Mouse (Mus musculus) cortical plate, adult 2 months (tissue): ENCODE data around the gene Hoxa5. TPM values are rescaled to one million over a fixed set of nuclear protein-coding genes. Genes with fewer than 3 reads are reported as not detected.

ENCODE experiments used
- H3K27ac ChIP-seq: fragments of 200-500 bp; 2 replicates; pipeline ENCODE4 v1.5.1; 2012; ENCODE audit warnings: low read length, control low read depth, inconsistent platforms; ENCODE audit not compliant: insufficient read depth
- H3K4me1 ChIP-seq: fragments of 200-500 bp; 2 replicates; pipeline ENCODE4 v1.6.1; 2011; ENCODE audit warnings: low read length; ENCODE audit not compliant: control insufficient read depth, insufficient read depth
- H3K4me3 ChIP-seq: fragments of 200-500 bp; 2 replicates; pipeline ENCODE4 v1.5.1; 2011; ENCODE audit warnings: mild to moderate bottlenecking, low read length, control low read depth; ENCODE audit not compliant: insufficient read depth
- CTCF ChIP-seq: fragments of 200-500 bp; IDR thresholded peaks from 2 replicates; pipeline ENCODE4 v1.5.1; 2011; ENCODE audit warnings: mild to moderate bottlenecking, control low read depth, low read length; ENCODE audit not compliant: insufficient read depth; ENCODE audit errors: extremely low read depth
- POLR2A ChIP-seq: fragments of 200-500 bp; IDR thresholded peaks from 2 replicates; pipeline ENCODE4 v1.6.1; 2011; ENCODE audit warnings: mild to moderate bottlenecking, low read length, control low read depth; ENCODE audit not compliant: insufficient read depth; ENCODE audit errors: extremely low read depth
- polyA plus RNA-seq: library from polyadenylated mRNA; depleted of rRNA; stranded (reverse); fragments of >200 nt; gene quantifications from 2 replicates; pipeline ENCODE4 v1.2.3, GENCODE M21; 2012

The Hoxa5 gene
- polyA plus RNA-seq, 1 experiment = not detected

- Histone ChIP-seq H3K27ac (no peak overlapping the region), H3K4me1 (no peaks in the 10 kb centered on the region), H3K4me3 (no peak overlapping the region)
- TF ChIP-seq POLR2A = no peak
- TF ChIP-seq CTCF = no peak
Observed at GRCm38 (mm10) chr6:52247766-52248637, 43.6 kb upstream of the Hoxa5 start.

GRCm38 (mm10) chr6:52246916-52247315, 42.5 kb upstream of the Hoxa5 start:
- Histone ChIP-seq H3K27ac (no peak overlapping the region), H3K4me3 (no peak overlapping the region), H3K4me1 (no peaks in the 10 kb centered on the region)
- TF ChIP-seq POLR2A (no peak), CTCF (no peak)

GRCm38 (mm10) chr6:52246403-52246803, 42.0 kb upstream of the Hoxa5 start:
- H3K4me3 ChIP-seq = no peak overlapping the region
- TF ChIP-seq POLR2A = no peak
- TF ChIP-seq CTCF = no peak
- H3K27ac ChIP-seq = no peak overlapping the region
- H3K4me1 ChIP-seq = no peaks in the 10 kb centered on the region

- Histone ChIP-seq H3K27ac (no peak within 1 kb of the TSS), H3K4me3 (no peak within 1 kb of the TSS), H3K4me1 (no peaks in the 10 kb centered on the region)
- TF ChIP-seq CTCF (no peak), POLR2A (no peak)
Observed at GRCm38 (mm10) chr6:52245757-52246142, 41.4 kb upstream of the Hoxa5 start, which contains the start of gene Hoxa11. TSS of gene Hoxa11 (minus strand) at chr6:52245810.

- Histone ChIP-seq H3K4me1 (no peaks in the 10 kb centered on the region), H3K4me3 (no peak overlapping the region), H3K27ac (no peak overlapping the region)
- no peak for TF ChIP-seq POLR2A
- TF ChIP-seq CTCF = no peak
Observed at GRCm38 (mm10) chr6:52245040-52245756, 40.8 kb upstream of the Hoxa5 start.

- TF ChIP-seq CTCF = no peak
- no peak for TF ChIP-seq POLR2A
- H3K4me3 ChIP-seq = no peak overlapping the region
- H3K4me1 ChIP-seq = no peaks in the 10 kb centered on the region
- no peak overlapping the region for H3K27ac ChIP-seq
Observed at GRCm38 (mm10) chr6:52244471-52245039, 40.2 kb upstream of the Hoxa5 start.

- Histone ChIP-seq H3K27ac (no peak overlapping the region), H3K4me1 (no peaks in the 10 kb centered on the region), H3K4me3 (no peak overlapping the region)
- TF ChIP-seq POLR2A (no peak), CTCF (no peak)
Observed at GRCm38 (mm10) chr6:52243681-52244121, 39.3 kb upstream of the Hoxa5 start.

- TF ChIP-seq POLR2A = no peak
- TF ChIP-seq CTCF = no peak
- H3K4me3 ChIP-seq = no peak overlapping the region
- H3K27ac ChIP-seq = no peak overlapping the region
- H3K4me1 ChIP-seq = no peaks in the 10 kb centered on the region
Observed at GRCm38 (mm10) chr6:52242801-52243332, 38.5 kb upstream of the Hoxa5 start.

- H3K4me1 ChIP-seq = no peaks in the 10 kb centered on the region
- no peak overlapping the region for H3K4me3 ChIP-seq
- no peak overlapping the region for H3K27ac ChIP-seq
- TF ChIP-seq POLR2A (no peak), CTCF (no peak)
Observed at GRCm38 (mm10) chr6:52241001-52241621, 36.7 kb upstream of the Hoxa5 start.
